Mouse (Mus musculus) left cerebral cortex, postnatal 10 days (tissue): ENCODE measurements around the gene Abca17. TPM values are rescaled to one million over a fixed set of nuclear protein-coding genes. Genes with fewer than 3 reads are reported as not detected.
A peak's percentile ranks its signal among the peaks of the same experiment; 100 is the strongest.

Experiments
- microRNA-seq: library from miRNA; unstranded; fragments of <30 nt; microRNA quantifications from one replicate; pipeline ENCODE4 v1.2.0, GENCODE M21; 2022
- total RNA-seq, 2 experiments: library from RNA; stranded (reverse); gene quantifications; 2 replicates each; pipeline ENCODE4 v1.2.3; 2021

Abca17 gene
- total RNA-seq, 2 experiments from 2014 or later = 1.1 TPM

Small RNA genes within 50 kb of the gene (microRNA-seq; reads per million reads assigned to microRNA genes)
- gene Gm24427 = not detected
- gene Mir5134 = 4.0 reads per million, percentile 11 among the genes with 10 or more reads in this experiment
- gene Mir6965 = 1.7 reads per million

Other genes with a start within 250 kb of the Abca17 start
- 10 to 100 TPM; 75.3 to 81.9 TPM for gene Pdpk1, start 200.1 kb downstream of the Abca17 start, total RNA-seq
- gene Amdhd2, start 187.3 kb downstream of the Abca17 start, total RNA-seq = 10 to 100 TPM; 33.3 to 36.0 TPM
- 1,000 to 10,000 TPM; 1,322 to 1,387 TPM for gene Atp6v0c, start 181.4 kb downstream of the Abca17 start, total RNA-seq
- 10 to 100 TPM; 70.4 to 74.8 TPM for gene Tbc1d24, start 145.5 kb downstream of the Abca17 start, total RNA-seq
- 10 to 100 TPM; 13.1 to 14.4 TPM for gene Ntn3, start 141.5 kb downstream of the Abca17 start, total RNA-seq
- 10 to 100 TPM in 1 of 2 experiments, 1 to 10 TPM in 1; 8.9 to 10.4 TPM for gene Tedc2, start 130.2 kb downstream of the Abca17 start, total RNA-seq
- 1 to 10 TPM; 6.2 to 7.2 TPM for gene Ccnf, start 99.6 kb downstream of the Abca17 start, total RNA-seq
- gene Abca3, start 882 bp upstream of the Abca17 start, total RNA-seq = 100 to 1,000 TPM; 129 to 135 TPM
- gene Rnps1, start 63.5 kb upstream of the Abca17 start, total RNA-seq = 100 to 1,000 TPM; 164 to 166 TPM
- gene Eci1, start 75.6 kb upstream of the Abca17 start, total RNA-seq = 10 to 100 TPM; 15.1 to 16.9 TPM
- gene Dnase1l2, start 92.0 kb upstream of the Abca17 start, total RNA-seq = 1 to 10 TPM; 5.7 to 6.5 TPM
- gene E4f1, start 119.2 kb upstream of the Abca17 start, total RNA-seq = 10 to 100 TPM; 30.8 to 31.3 TPM
- 10 to 100 TPM; 66.4 to 66.7 TPM for gene Pgp, start 119.3 kb upstream of the Abca17 start, total RNA-seq
- 1 to 10 TPM in 1 of 2 experiments, under 1 TPM in 1; 0.88 to 1.4 TPM for gene Bricd5, start 122.8 kb upstream of the Abca17 start, total RNA-seq
- gene Mlst8, start 128.0 kb upstream of the Abca17 start, total RNA-seq = 10 to 100 TPM; 31.6 to 37.4 TPM
- 100 to 1,000 TPM; 161 to 162 TPM for gene Caskin1, start 137.5 kb upstream of the Abca17 start, total RNA-seq
- 100 to 1,000 TPM; 105 to 107 TPM for gene Traf7, start 176.9 kb upstream of the Abca17 start, total RNA-seq
- gene Rab26, start 183.1 kb upstream of the Abca17 start, total RNA-seq = 10 to 100 TPM; 22.6 to 29.8 TPM
- 10 to 100 TPM; 60.8 to 66.7 TPM for gene Pkd1, start 198.8 kb upstream of the Abca17 start, total RNA-seq